Mouse (Mus musculus) testis, adult 2 months (tissue): ENCODE results near the gene Slc43a2.

Experiments used
- CTCF ChIP-seq: fragments of 200-500 bp; IDR thresholded peaks from 2 replicates; pipeline ENCODE4 v1.5.1; 2012; ENCODE audit warnings: low read depth, mild to moderate bottlenecking, inconsistent platforms, low read length, moderate library complexity; ENCODE audit not compliant: control insufficient read depth, insufficient read depth, insufficient replicate concordance
- POLR2A ChIP-seq: fragments of 200-500 bp; IDR thresholded peaks from 2 replicates; pipeline ENCODE4 v1.6.1; 2012; ENCODE audit warnings: low read depth, mild to moderate bottlenecking, inconsistent platforms, low read length, moderate library complexity; ENCODE audit not compliant: control insufficient read depth

- TF ChIP-seq CTCF (no peak), POLR2A (no peak)
Measured at GRCm38 (mm10) chr11:75574378-75575123, 43.1 kb downstream of the Slc43a2 start.
